Mouse (Mus musculus) MEL (cell line): Measurements from ENCODE around the gene Eme2. TPM values are rescaled to one million over a fixed set of nuclear protein-coding genes. Genes with fewer than 3 reads are reported as not detected.

Experiments used
- DNase-seq: peaks from one replicate; pipeline ENCODE4 v3.0.0; 2011; ENCODE audit warnings: low read depth, low spot score
- H3K27ac ChIP-seq: 2 replicates; pipeline ENCODE4 v1.5.1; 2012; ENCODE audit warnings: low read depth, mild to moderate bottlenecking, control low read depth, low read length, moderate library complexity; ENCODE audit not compliant: control insufficient read depth
- H3K27me3 ChIP-seq, 2 experiments: fragments of 150-350 bp in 1 of 2; sonication (generic) in 1 of 2; 2 replicates each; pipeline ENCODE4 v1.6.1; 2012; ENCODE audit warnings: low read length in 2 of 2, mild to moderate bottlenecking in 2 of 2, improper control_type of control experiment in 1 of 2, moderate library complexity in 1 of 2; ENCODE audit not compliant: insufficient read depth in 2 of 2, control insufficient read depth in 1 of 2
- H3K36me3 ChIP-seq, 2 experiments: 2 replicates each; pipeline ENCODE4 v1.6.1; 2012 to 2014; ENCODE audit warnings: low read length in 2 of 2, improper control_type of control experiment in 1 of 2, inconsistent platforms in 1 of 2, mild to moderate bottlenecking in 1 of 2; ENCODE audit not compliant: insufficient read depth in 2 of 2, control insufficient read depth in 1 of 2
- H3K4me1 ChIP-seq, 2 experiments: fragments of 150-350 bp in 1 of 2; sonication (generic) in 1 of 2; 2 replicates each; pipeline ENCODE4 v1.6.1; 2012; ENCODE audit warnings: low read length in 2 of 2, improper control_type of control experiment in 1 of 2, mild to moderate bottlenecking in 1 of 2; ENCODE audit not compliant: insufficient read depth in 2 of 2, control insufficient read depth in 1 of 2
- H3K4me3 ChIP-seq, 2 experiments: fragments of 150-350 bp in 1 of 2; sonication (generic) in 1 of 2; 2 replicates each; pipeline ENCODE4 v1.5.1; 2012; ENCODE audit warnings: low read depth in 2 of 2, low read length in 2 of 2, mild to moderate bottlenecking in 2 of 2, moderate library complexity in 2 of 2, control low read depth in 1 of 2, improper control_type of control experiment in 1 of 2; ENCODE audit not compliant: control insufficient read depth in 1 of 2, insufficient read depth in 1 of 2
- H3K79me2 ChIP-seq: 2 replicates; pipeline ENCODE4 v1.6.1; 2012; ENCODE audit warnings: mild to moderate bottlenecking, low read length, moderate library complexity; ENCODE audit not compliant: control insufficient read depth, poor library complexity, insufficient read depth
- H3K9ac ChIP-seq: 2 replicates; pipeline ENCODE4 v1.6.1; 2012; ENCODE audit warnings: low read depth, mild to moderate bottlenecking, control low read depth, low read length, moderate library complexity; ENCODE audit not compliant: control insufficient read depth, poor library complexity, severe bottlenecking
- H3K9me3 ChIP-seq: fragments of 150-350 bp; sonication (generic); replicated peaks from 2 replicates; pipeline ENCODE4 v1.6.1; 2012; ENCODE audit warnings: mild to moderate bottlenecking, low read length, improper control_type of control experiment, moderate library complexity; ENCODE audit not compliant: insufficient read depth
- BHLHE40 ChIP-seq: IDR thresholded peaks from 2 replicates; pipeline ENCODE4 v1.6.1; 2012; ENCODE audit warnings: low read depth, mild to moderate bottlenecking, inconsistent platforms, low read length, improper control_type of control experiment, borderline replicate concordance
- CHD1 ChIP-seq: IDR thresholded peaks from 2 replicates; pipeline ENCODE4 v1.6.1; 2012; ENCODE audit warnings: low read depth, mild to moderate bottlenecking, inconsistent platforms, low read length, improper control_type of control experiment
- CHD2 ChIP-seq: IDR thresholded peaks from 2 replicates; pipeline ENCODE4 v1.6.1; 2011; ENCODE audit warnings: low read length, improper control_type of control experiment
- CTCF ChIP-seq, 3 experiments: IDR thresholded peaks in 2 of 3; conservative IDR thresholded peaks in 1 of 3; 2 replicates each; pipeline ENCODE4 v1.5.1; 2011 to 2012; ENCODE audit warnings: low read length in 3 of 3, low read depth in 2 of 3, mild to moderate bottlenecking in 2 of 3, improper control_type of control experiment in 1 of 3, inconsistent platforms in 1 of 3, mixed read lengths in 1 of 3, moderate library complexity in 1 of 3; ENCODE audit not compliant: control insufficient read depth in 1 of 3, insufficient read depth in 1 of 3, poor library complexity in 1 of 3, severe bottlenecking in 1 of 3
- E2F4 ChIP-seq: IDR thresholded peaks from 2 replicates; pipeline ENCODE4 v1.6.1; 2011; ENCODE audit warnings: low read depth, low read length, improper control_type of control experiment, borderline replicate concordance
- ELF1 ChIP-seq: IDR thresholded peaks from 2 replicates; pipeline ENCODE4 v1.6.1; 2014; ENCODE audit warnings: low read depth, mild to moderate bottlenecking, inconsistent platforms, low read length, improper control_type of control experiment, moderate library complexity
- EP300 ChIP-seq, 2 experiments: IDR thresholded peaks; 2 replicates each; pipeline ENCODE4 v1.6.1; 2011; ENCODE audit warnings: improper control_type of control experiment in 2 of 2, low read length in 2 of 2, low read depth in 1 of 2, mild to moderate bottlenecking in 1 of 2
- ETS1 ChIP-seq: IDR thresholded peaks from 2 replicates; pipeline ENCODE4 v1.6.1; 2012; ENCODE audit warnings: low read depth, mild to moderate bottlenecking, inconsistent platforms, low read length, improper control_type of control experiment, moderate library complexity
- GABPA ChIP-seq: IDR thresholded peaks from 2 replicates; pipeline ENCODE4 v1.6.1; 2012; ENCODE audit warnings: low read depth, mild to moderate bottlenecking, inconsistent platforms, low read length, improper control_type of control experiment, moderate library complexity
- GATA1 ChIP-seq: IDR thresholded peaks from 2 replicates; pipeline ENCODE4 v1.6.1; 2011; ENCODE audit warnings: low read depth, low read length, improper control_type of control experiment
- HCFC1 ChIP-seq: IDR thresholded peaks from 2 replicates; pipeline ENCODE4 v1.6.1; 2012; ENCODE audit warnings: low read depth, mild to moderate bottlenecking, inconsistent platforms, low read length, improper control_type of control experiment, moderate library complexity
- KAT2A ChIP-seq: conservative IDR thresholded peaks from 2 replicates; pipeline ENCODE4 v1.6.1; 2012; ENCODE audit warnings: low read depth, low read length, improper control_type of control experiment, inconsistent platforms
- MAFK ChIP-seq: IDR thresholded peaks from 2 replicates; pipeline ENCODE4 v1.6.1; 2011; ENCODE audit warnings: low read depth, mild to moderate bottlenecking, low read length, improper control_type of control experiment, borderline replicate concordance
- MAX ChIP-seq: IDR thresholded peaks from 2 replicates; pipeline ENCODE4 v1.6.1; 2011; ENCODE audit warnings: low read length, improper control_type of control experiment
- MAZ ChIP-seq: IDR thresholded peaks from 2 replicates; pipeline ENCODE4 v1.6.1; 2012; ENCODE audit warnings: low read depth, mild to moderate bottlenecking, inconsistent platforms, low read length, improper control_type of control experiment
- MEF2A ChIP-seq: IDR thresholded peaks from 2 replicates; pipeline ENCODE4 v1.6.1; 2014; ENCODE audit warnings: low read depth, mild to moderate bottlenecking, inconsistent platforms, low read length, improper control_type of control experiment; ENCODE audit not compliant: poor library complexity, insufficient replicate concordance, severe bottlenecking; ENCODE audit errors: extremely low read depth
- MXI1 ChIP-seq: IDR thresholded peaks from 2 replicates; pipeline ENCODE4 v1.6.1; 2011; ENCODE audit warnings: mild to moderate bottlenecking, low read depth, low read length, improper control_type of control experiment
- MYB ChIP-seq: IDR thresholded peaks from 2 replicates; pipeline ENCODE4 v1.6.1; 2011; ENCODE audit warnings: mild to moderate bottlenecking, low read depth, low read length, improper control_type of control experiment
- MYC ChIP-seq: IDR thresholded peaks from 2 replicates; pipeline ENCODE4 v1.6.1; 2011; ENCODE audit warnings: low read depth, mild to moderate bottlenecking, low read length, improper control_type of control experiment, moderate library complexity
- NELFE ChIP-seq: IDR thresholded peaks from 2 replicates; pipeline ENCODE4 v1.6.1; 2011; ENCODE audit warnings: low read depth, low read length, improper control_type of control experiment
- NRF1 ChIP-seq: IDR thresholded peaks from 2 replicates; pipeline ENCODE4 v1.6.1; 2014; ENCODE audit warnings: low read depth, mild to moderate bottlenecking, inconsistent platforms, low read length, improper control_type of control experiment, moderate library complexity; ENCODE audit not compliant: poor library complexity, insufficient read depth, severe bottlenecking
- POLR2A ChIP-seq, 2 experiments: IDR thresholded peaks; 2 replicates each; pipeline ENCODE4 v1.6.1; 2011 to 2012; ENCODE audit warnings: low read length in 2 of 2, mild to moderate bottlenecking in 2 of 2, control low read depth in 1 of 2, improper control_type of control experiment in 1 of 2, low read depth in 1 of 2, moderate library complexity in 1 of 2; ENCODE audit not compliant: control insufficient read depth in 1 of 2, insufficient read depth in 1 of 2, poor library complexity in 1 of 2
- POLR2AphosphoS5 ChIP-seq: IDR thresholded peaks from 2 replicates; pipeline ENCODE4 v1.6.1; 2012; ENCODE audit warnings: low read depth, borderline replicate concordance, mild to moderate bottlenecking, inconsistent platforms, low read length, moderate library complexity, mixed read lengths
- RAD21 ChIP-seq: IDR thresholded peaks from 2 replicates; pipeline ENCODE4 v1.6.1; 2011; ENCODE audit warnings: mild to moderate bottlenecking, low read depth, low read length, improper control_type of control experiment
- RCOR1 ChIP-seq: IDR thresholded peaks from 2 replicates; pipeline ENCODE4 v1.6.1; 2012; ENCODE audit warnings: low read depth, mild to moderate bottlenecking, inconsistent platforms, low read length, improper control_type of control experiment
- SIN3A ChIP-seq: IDR thresholded peaks from 2 replicates; pipeline ENCODE4 v1.6.1; 2012; ENCODE audit warnings: low read length, improper control_type of control experiment, inconsistent platforms
- SMC3 ChIP-seq: IDR thresholded peaks from 2 replicates; pipeline ENCODE4 v1.6.1; 2011; ENCODE audit warnings: low read depth, low read length, improper control_type of control experiment
- TAL1 ChIP-seq: IDR thresholded peaks from 2 replicates; pipeline ENCODE4 v1.6.1; 2012; ENCODE audit warnings: mild to moderate bottlenecking, inconsistent platforms, low read length, moderate library complexity, mixed read lengths
- TBP ChIP-seq: IDR thresholded peaks from 2 replicates; pipeline ENCODE4 v1.8.0; 2011; ENCODE audit warnings: low read depth, low read length, improper control_type of control experiment
- TCF12 ChIP-seq: IDR thresholded peaks from 2 replicates; pipeline ENCODE4 v1.6.1; 2014; ENCODE audit warnings: low read depth, mild to moderate bottlenecking, inconsistent platforms, low read length, improper control_type of control experiment, moderate library complexity
- USF1 ChIP-seq: IDR thresholded peaks from 2 replicates; pipeline ENCODE4 v1.6.1; 2014; ENCODE audit warnings: low read depth, mild to moderate bottlenecking, inconsistent platforms, low read length, improper control_type of control experiment, moderate library complexity
- USF2 ChIP-seq, 2 experiments: IDR thresholded peaks; 2 replicates each; pipeline ENCODE4 v1.6.1; 2011 to 2012; ENCODE audit warnings: improper control_type of control experiment in 2 of 2, low read length in 2 of 2, borderline replicate concordance in 1 of 2, inconsistent platforms in 1 of 2, low read depth in 1 of 2, mild to moderate bottlenecking in 1 of 2; ENCODE audit not compliant: insufficient read depth in 1 of 2
- ZC3H11A ChIP-seq: IDR thresholded peaks from 2 replicates; pipeline ENCODE4 v1.6.1; 2012; ENCODE audit warnings: low read depth, mild to moderate bottlenecking, inconsistent platforms, low read length, improper control_type of control experiment
- ZKSCAN1 ChIP-seq: IDR thresholded peaks from 2 replicates; pipeline ENCODE4 v1.6.1; 2012; ENCODE audit warnings: low read depth, mild to moderate bottlenecking, inconsistent platforms, low read length, improper control_type of control experiment, moderate library complexity
- ZMIZ1 ChIP-seq: IDR thresholded peaks from 2 replicates; pipeline ENCODE4 v1.6.1; 2012; ENCODE audit warnings: low read depth, mild to moderate bottlenecking, inconsistent platforms, low read length, improper control_type of control experiment, moderate library complexity
- ZNF384 ChIP-seq: IDR thresholded peaks from 2 replicates; pipeline ENCODE4 v1.6.1; 2012; ENCODE audit warnings: low read depth, mild to moderate bottlenecking, inconsistent platforms, low read length, improper control_type of control experiment
- polyA plus RNA-seq, 2 experiments: library from polyadenylated mRNA; stranded (reverse) in 1 of 2; unstranded in 1 of 2; fragments of >175 nt in 1 of 2; fragments of >200 nt in 1 of 2; gene quantifications; 2 replicates each; pipeline versions ENCODE4 v1.2.1 to v1.2.4; 2012; ENCODE audit warnings: low replicate concordance in 2 of 2, low read depth in 1 of 2; ENCODE audit not compliant: insufficient read length in 2 of 2, insufficient read depth in 1 of 2, missing spikeins in 1 of 2
- total RNA-seq: library from RNA; depleted of rRNA; stranded (reverse); fragments of 300-350 nt; gene quantifications from 2 replicates; pipeline ENCODE4 v1.2.3, GENCODE M21; 2012; rRNA removed

Eme2 gene
- 19.5 and 26.8 TPM in 2 replicates for total RNA-seq
- polyA plus RNA-seq = 10 to 100 TPM in 1 of 2 experiments, not detected in 1; 15.1 TPM

DNA sequence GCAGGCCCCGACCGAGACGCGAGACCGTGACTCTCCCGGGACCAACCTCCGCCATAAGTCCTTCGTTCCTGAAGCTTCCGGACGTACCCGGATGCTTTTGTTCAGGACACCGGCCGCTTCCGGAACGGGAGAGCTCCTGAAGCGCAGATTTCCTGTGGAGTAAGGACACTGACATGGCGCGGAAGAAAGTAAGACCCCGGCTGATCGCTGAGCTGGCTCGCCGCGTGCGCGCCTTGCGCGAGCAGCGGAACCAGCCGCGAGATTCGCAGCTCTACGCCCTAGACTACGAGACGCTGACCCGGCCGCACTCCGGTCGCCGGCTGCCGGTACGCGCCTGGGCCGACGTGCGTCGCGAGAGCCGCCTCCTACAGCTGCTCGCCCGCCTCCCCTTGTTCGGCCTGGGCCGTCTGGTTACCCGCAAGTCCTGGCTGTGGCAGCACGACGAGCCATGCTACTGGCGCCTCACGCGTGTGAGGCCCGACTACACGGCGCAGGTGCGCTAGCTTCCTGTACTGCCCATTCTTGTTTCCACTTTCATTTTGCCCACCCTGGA is at the start of gene Eme2, which contains the start of gene Mrps34:
Gene Eme2 (minus strand): TSS at position 93 of the 553 bp plus-strand sequence.
Gene Mrps34 (plus strand): TSS at position 122 of the 553 bp plus-strand sequence.
- H3K27me3 ChIP-seq = no peaks in the 10 kb centered on the region
- H3K9me3 ChIP-seq = no peaks in the 10 kb centered on the region
- H3K36me3 ChIP-seq = peaks cover 0 to 7% of the 10 kb centered on the region in 2 experiments; a peak in 2 of 4 replicates
- H3K79me2 ChIP-seq = peaks cover 34% of the 10 kb centered on the region
- H3K4me1 ChIP-seq = peaks cover 0 to 16% of the 10 kb centered on the region in 2 experiments; a peak in 2 of 4 replicates
- DNase-seq = peak; percentile 95
- H3K4me3 ChIP-seq = peak within 1 kb of the TSS; percentile 80 to 94
- peak within 1 kb of the TSS; percentile 95 for H3K9ac ChIP-seq
- H3K27ac ChIP-seq = peak within 1 kb of the TSS; percentile 65
- TF ChIP-seq MAX (peak; percentile 83), E2F4 (no peak), USF1 (no peak), NRF1 (0 out of 2 replicates have a peak, but pooled peaks have one; percentile 27), MAZ (no peak), MEF2A (no peak), ETS1 (0 out of 2 replicates have a peak, but pooled peaks have one; percentile 47), TAL1 (no peak), CHD1 (0 out of 2 replicates have a peak, but pooled peaks have one; percentile 83), MXI1 (peak; percentile 76), GABPA (no peak), USF2 (IDR thresholded peaks at IDR 0.05; ENCODE audit: borderline replicate concordance in 1 of 2, insufficient read depth in 1 of 2, low read depth in 1 of 2, low read length in 2 of 2) (no peak), ZKSCAN1 (no peak), POLR2AphosphoS5 (no peak), RAD21 (no peak), MYB (no peak), MYC (peak; percentile 74; the same call in 1 of the 2 replicates), HCFC1 (peak; percentile 90), ELF1 (peak; percentile 88), ZNF384 (no peak), NELFE (peak; percentile 91), GATA1 (no peak), ZMIZ1 (peak; percentile 81), SIN3A (peak; percentile 93), CTCF (IDR thresholded peaks at IDR 0.05 in 2 of 3, conservative IDR thresholded peaks at IDR 0.05 in 1 of 3; ENCODE audit: control insufficient read depth in 1 of 3, insufficient read depth in 1 of 3, low read depth in 2 of 3, low read length in 3 of 3, poor library complexity in 1 of 3, severe bottlenecking in 1 of 3) (no peak), CHD2 (no peak), EP300 (IDR thresholded peaks at IDR 0.05; ENCODE audit: low read depth in 1 of 2, low read length in 2 of 2) (no peak), SMC3 (no peak), POLR2A (IDR thresholded peaks at IDR 0.05; ENCODE audit: control insufficient read depth in 1 of 2, insufficient read depth in 1 of 2, low read depth in 1 of 2, low read length in 2 of 2, poor library complexity in 1 of 2) (peak; percentile 70 to 93; a peak in 3 of 4 replicates), TBP (peak; percentile 87), RCOR1 (no peak), TCF12 (peak; percentile 77), MAFK (no peak), ZC3H11A (no peak), KAT2A (peak; percentile 60), BHLHE40 (no peak)
